Mouse (Mus musculus) forebrain, embryonic 11.5 days (tissue): ENCODE results near the gene Dis3l. TPM values are rescaled to one million over a fixed set of nuclear protein-coding genes. Genes with fewer than 3 reads are reported as not detected.
"Not testable (repeated sequence)": the region's sequence is repeated elsewhere in the genome, so short reads cannot be mapped to it uniquely, and the experiment has no call there.

Experiments
- ATAC-seq: fragments of 200-750 bp; cut with Nextera tagmentation; replicated peaks from 2 replicates; pipeline ENCODE4 v1.8.0; 2017; ENCODE audit warnings: moderate TSS enrichment; ENCODE audit not compliant: low FRiP score
- DNase-seq: peaks from one replicate; pipeline ENCODE4 v3.0.0-alpha.2; 2017; ENCODE audit warnings: low spot score
- H3K27ac ChIP-seq: fragments of 300-500 bp; sonication (generic); 2 replicates; pipeline ENCODE4 v1.5.1; 2014; ENCODE audit warnings: low read depth, low read length
- H3K27me3 ChIP-seq: fragments of 300-500 bp; sonication (generic); 2 replicates; pipeline ENCODE4 v1.6.1; 2014; ENCODE audit warnings: mild to moderate bottlenecking, low read length, mixed read lengths; ENCODE audit not compliant: control insufficient read depth, insufficient read depth
- H3K36me3 ChIP-seq: fragments of 300-500 bp; sonication (generic); 2 replicates; pipeline ENCODE4 v1.6.1; 2014; ENCODE audit warnings: mild to moderate bottlenecking, low read length, moderate library complexity, mixed read lengths; ENCODE audit not compliant: control insufficient read depth, insufficient read depth
- H3K4me1 ChIP-seq: fragments of 300-500 bp; sonication (generic); replicated peaks from 2 replicates; pipeline ENCODE4 v1.6.1; 2014; ENCODE audit warnings: low read length, mixed read lengths; ENCODE audit not compliant: control insufficient read depth, insufficient read depth
- H3K4me2 ChIP-seq: fragments of 300-500 bp; sonication (generic); 2 replicates; pipeline ENCODE4 v1.6.1; 2014; ENCODE audit warnings: low read depth, mild to moderate bottlenecking, low read length, moderate library complexity, mixed read lengths; ENCODE audit not compliant: severe bottlenecking
- H3K4me3 ChIP-seq: fragments of 300-500 bp; sonication (generic); 2 replicates; pipeline ENCODE4 v1.5.1; 2014; ENCODE audit warnings: low read depth, low read length
- H3K9ac ChIP-seq: fragments of 300-500 bp; sonication (generic); 2 replicates; pipeline ENCODE4 v1.6.1; 2014; ENCODE audit warnings: low read length
- H3K9me3 ChIP-seq: fragments of 300-500 bp; sonication (generic); 2 replicates; pipeline ENCODE4 v1.6.1; 2016; ENCODE audit warnings: low read length, mixed read lengths; ENCODE audit not compliant: control insufficient read depth
- WGBS: fragments of 180-500 bp; shearing (Covaris S2); extraction: QIAGEN DNeasy Blood & Tissue Kit; methylation state at CpG from one replicate; pipeline ENCODE4 v1.1.7; 2014; 5-methylcytosine and 5-hydroxymethylcytosine counted together
- polyA plus RNA-seq: library from polyadenylated mRNA; unstranded; fragments of >200 nt; fragmentation: Nextera tagmentation; extraction: Ambion mirVana; gene quantifications from 2 replicates; pipeline ENCODE4 v1.2.1, GENCODE M21; 2014

The Dis3l gene
- polyA plus RNA-seq, 1 experiment from 2014 or later, result 22.4 TPM

DNA sequence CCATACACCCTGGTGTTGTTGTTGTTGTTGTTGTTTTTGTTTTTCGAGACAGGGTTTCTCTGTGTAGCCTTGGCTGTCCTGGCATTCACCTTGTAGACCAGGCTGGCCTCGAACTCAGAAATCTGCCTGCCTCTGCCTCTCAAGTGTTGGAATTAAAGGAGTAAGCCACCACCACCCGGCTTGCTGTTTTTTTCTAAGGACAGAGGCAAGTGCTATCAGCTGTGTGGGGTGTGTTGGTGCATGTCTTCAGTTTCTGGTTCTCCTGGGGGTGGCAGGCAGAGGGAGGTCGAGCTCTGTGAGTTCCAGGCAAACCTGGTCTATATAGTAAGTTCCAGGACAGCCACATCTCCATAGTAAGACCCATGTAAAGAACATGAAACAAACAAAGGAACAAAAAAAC is 66.8 kb downstream of the Dis3l start:
- 83% methylated on average over 4 of the region's 4 CpGs for whole genome bisulfite sequencing
- H3K27ac ChIP-seq, result no peak overlapping the region
- H3K4me3 ChIP-seq, result no peak overlapping the region
- no peak overlapping the region for H3K4me2 ChIP-seq
- H3K36me3 ChIP-seq, result no peaks in the 10 kb centered on the region
- no peaks in the 10 kb centered on the region for H3K27me3 ChIP-seq
- ATAC-seq, result no peak
- DNase-seq, result no peak
- H3K9me3 ChIP-seq, result no peaks in the 10 kb centered on the region
- H3K9ac ChIP-seq, result no peak overlapping the region
- H3K4me1 ChIP-seq, result no peaks in the 10 kb centered on the region

DNA sequence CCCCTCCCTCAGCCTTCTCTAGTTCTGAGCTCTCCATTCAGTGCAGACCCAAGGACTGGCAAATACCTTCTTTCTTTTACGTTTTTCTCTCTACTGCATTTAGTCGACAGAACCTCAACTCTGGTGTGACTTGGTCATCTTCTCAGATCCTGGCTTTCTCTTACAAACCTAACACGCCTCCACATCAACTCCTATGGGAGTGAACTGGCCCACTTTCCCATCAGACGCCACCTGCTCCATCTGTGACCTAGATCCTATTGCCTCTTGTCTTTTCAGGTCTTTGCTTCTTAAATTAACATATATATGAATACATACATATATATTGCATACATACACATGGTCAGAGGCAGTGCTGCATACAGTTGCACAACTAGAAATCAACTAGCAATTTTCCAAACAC is 67.3 kb downstream of the Dis3l start:
- Histone ChIP-seq H3K9ac (no peak overlapping the region), H3K27me3 (no peaks in the 10 kb centered on the region), H3K36me3 (no peaks in the 10 kb centered on the region), H3K9me3 (no peaks in the 10 kb centered on the region), H3K27ac (no peak overlapping the region), H3K4me2 (no peak overlapping the region), H3K4me1 (no peaks in the 10 kb centered on the region), H3K4me3 (no peak overlapping the region)
- DNase-seq (no peak), ATAC-seq (no peak)
- WGBS, result 81% methylated on average over 4 of the region's 4 CpGs

DNA sequence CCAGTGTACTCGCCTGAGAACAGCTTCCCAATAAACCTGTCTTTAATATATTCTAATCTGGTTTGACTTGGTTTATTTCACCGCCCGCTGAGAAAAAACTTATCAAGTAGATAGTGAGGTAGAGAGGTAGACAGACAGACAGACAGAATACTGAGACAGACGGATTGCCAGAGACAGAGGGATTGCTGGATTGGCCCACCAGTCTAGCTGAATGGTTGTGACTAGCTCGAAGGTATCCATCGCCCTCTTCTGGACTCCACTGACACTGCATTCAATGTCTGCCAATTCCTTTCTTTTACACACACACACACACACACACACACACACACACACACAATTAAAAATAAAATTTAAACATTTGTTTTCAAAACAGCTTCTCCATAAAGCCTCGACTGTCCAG is 68.5 kb downstream of the Dis3l start:
- H3K4me1 ChIP-seq, result no peaks in the 10 kb centered on the region
- 46% methylated on average over 7 of the region's 7 CpGs for WGBS

GRCm38 (mm10) chr9:64271249-64271648 is 69.8 kb downstream of the Dis3l start:
- no peak overlapping the region for H3K9ac ChIP-seq
- H3K27ac ChIP-seq, result no peak overlapping the region
- ATAC-seq (no peak), DNase-seq (no peak)
- no peaks in the 10 kb centered on the region for H3K4me1 ChIP-seq
- H3K36me3 ChIP-seq, result no peaks in the 10 kb centered on the region
- no peaks in the 10 kb centered on the region for H3K9me3 ChIP-seq
- no peaks in the 10 kb centered on the region for H3K27me3 ChIP-seq
- no peak overlapping the region for H3K4me2 ChIP-seq
- H3K4me3 ChIP-seq, result no peak overlapping the region
- 78% methylated on average over 3 of the region's 3 CpGs for WGBS

More for the DNA sequence above, 68.5 kb downstream of the Dis3l start:
- H3K27ac ChIP-seq, result no peak overlapping the region
- no peaks in the 10 kb centered on the region for H3K9me3 ChIP-seq
- H3K4me2 ChIP-seq, result no peak overlapping the region
- no peak overlapping the region for H3K9ac ChIP-seq
- H3K36me3 ChIP-seq, result no peaks in the 10 kb centered on the region
- no peak overlapping the region for H3K4me3 ChIP-seq
- peak; percentile 59 for DNase-seq
- H3K27me3 ChIP-seq, result no peaks in the 10 kb centered on the region
- no peak for ATAC-seq

DNA sequence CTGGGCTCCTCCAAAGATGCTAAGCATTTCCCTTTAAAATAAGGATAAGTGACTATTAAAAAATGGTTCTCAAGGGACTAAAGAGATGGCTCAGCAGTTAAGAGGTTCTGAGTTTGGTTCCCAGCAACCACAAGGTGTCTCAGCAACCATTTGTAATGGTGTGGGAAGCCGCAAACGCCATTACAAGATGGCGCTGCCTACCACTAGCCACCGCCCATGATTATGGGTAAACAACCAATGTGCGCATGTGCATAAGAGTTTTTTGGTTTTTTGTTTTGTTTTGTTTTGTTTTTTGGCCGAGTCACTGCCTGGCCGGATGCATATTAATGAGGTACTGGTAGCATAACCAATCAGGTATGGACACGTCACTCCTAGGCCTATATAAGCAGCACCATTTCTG is 72.3 kb downstream of the Dis3l start:
- H3K27me3 ChIP-seq, H3K4me1 ChIP-seq, H3K36me3 ChIP-seq, ATAC-seq, H3K9me3 ChIP-seq, H3K4me2 ChIP-seq, DNase-seq, H3K27ac ChIP-seq, H3K9ac ChIP-seq, H3K4me3 ChIP-seq: not testable (repeated sequence)
- 92% methylated on average over 8 of the region's 8 CpGs for WGBS

DNA sequence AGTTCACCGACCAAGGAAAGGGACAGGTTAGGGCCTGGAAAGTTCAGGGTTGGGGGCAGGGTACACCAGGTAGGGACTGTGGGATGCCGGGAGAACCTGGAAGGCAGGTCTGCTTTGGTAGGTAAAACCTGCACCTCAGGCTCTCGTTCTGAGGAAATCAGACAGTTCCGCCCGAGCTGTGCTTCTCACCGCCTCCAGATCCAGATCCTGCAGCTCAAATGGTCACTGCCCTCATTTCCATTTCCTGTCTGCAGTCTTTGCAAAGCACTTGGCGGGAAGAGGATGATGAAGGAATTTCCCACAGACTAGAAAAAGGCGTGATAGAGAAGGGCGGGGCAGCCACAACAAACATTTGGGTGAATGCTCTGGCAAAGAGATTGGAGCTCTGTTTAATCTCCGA is 72.9 kb downstream of the Dis3l start:
- Histone ChIP-seq H3K4me2 (no peak overlapping the region), H3K4me3 (no peak overlapping the region), H3K9me3 (no peaks in the 10 kb centered on the region), H3K27ac (no peak overlapping the region), H3K27me3 (no peaks in the 10 kb centered on the region), H3K36me3 (no peaks in the 10 kb centered on the region), H3K4me1 (no peaks in the 10 kb centered on the region), H3K9ac (no peak overlapping the region)
- no peak for ATAC-seq
- no peak for DNase-seq
- 89% methylated on average over 10 of the region's 10 CpGs for WGBS

DNA sequence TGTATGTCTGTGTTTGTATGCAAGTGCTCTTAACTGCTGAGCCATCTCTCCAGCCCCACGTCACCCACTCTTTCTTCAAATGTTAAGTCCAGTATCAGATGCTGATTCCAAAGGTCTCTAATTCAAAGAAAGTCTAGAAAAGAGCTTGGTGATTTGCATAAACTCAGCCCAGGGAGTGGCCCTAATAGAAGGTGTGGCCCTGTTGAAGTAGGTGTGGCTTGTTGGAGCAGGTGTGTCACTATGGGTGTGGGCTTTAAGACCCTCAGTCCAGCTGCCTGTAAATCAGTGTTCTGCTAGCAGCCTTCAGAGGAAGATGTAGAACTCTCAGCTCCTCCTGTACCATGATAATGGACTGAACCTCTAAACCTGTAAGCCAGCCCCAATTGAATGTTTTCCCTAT is 73.9 kb downstream of the Dis3l start:
- no peak overlapping the region for H3K9ac ChIP-seq

GRCm38 (mm10) chr9:64264813-64265212 is 76.3 kb downstream of the Dis3l start:
- H3K9ac ChIP-seq, result no peak overlapping the region
- H3K27me3 ChIP-seq, result no peaks in the 10 kb centered on the region
- no peak overlapping the region for H3K4me3 ChIP-seq
- WGBS, result 65% methylated on average over 1 of the region's 1 CpGs
- H3K4me1 ChIP-seq, result no peaks in the 10 kb centered on the region
- no peak for DNase-seq
- no peak overlapping the region for H3K4me2 ChIP-seq
- H3K36me3 ChIP-seq, result no peaks in the 10 kb centered on the region
- no peak for ATAC-seq
- no peak overlapping the region for H3K27ac ChIP-seq
- no peaks in the 10 kb centered on the region for H3K9me3 ChIP-seq

More for the DNA sequence above, 73.9 kb downstream of the Dis3l start:
- WGBS, result 89% methylated on average over 1 of the region's 1 CpGs
- Histone ChIP-seq H3K27me3 (no peaks in the 10 kb centered on the region), H3K27ac (no peak overlapping the region), H3K4me3 (no peak overlapping the region), H3K36me3 (no peaks in the 10 kb centered on the region), H3K4me2 (no peak overlapping the region), H3K9me3 (no peaks in the 10 kb centered on the region), H3K4me1 (no peaks in the 10 kb centered on the region)
- DNase-seq (no peak), ATAC-seq (no peak)

- no peaks in the 10 kb centered on the region for H3K9me3 ChIP-seq
- H3K4me1 ChIP-seq, result no peaks in the 10 kb centered on the region
- no peak for DNase-seq
- H3K27ac ChIP-seq, result no peak overlapping the region
- WGBS, result 87% methylated on average over 4 of the region's 4 CpGs
- no peaks in the 10 kb centered on the region for H3K36me3 ChIP-seq
- H3K9ac ChIP-seq, result no peak overlapping the region
- no peak overlapping the region for H3K4me3 ChIP-seq
- ATAC-seq, result no peak
- no peak overlapping the region for H3K4me2 ChIP-seq
- no peaks in the 10 kb centered on the region for H3K27me3 ChIP-seq
Measured at GRCm38 (mm10) chr9:64261023-64261422, 80.1 kb downstream of the Dis3l start.
